Mouse (Mus musculus) gastrocnemius, postnatal 10 days (tissue): Measurements from ENCODE around the gene Hist1h2ab. TPM values are rescaled to one million over a fixed set of nuclear protein-coding genes. Genes with fewer than 3 reads are reported as not detected.

Experiments
- DNase-seq: peaks from one replicate; pipeline ENCODE4 v3.0.0; 2021; ENCODE audit warnings: mixed read lengths
- total RNA-seq, 2 experiments: library from RNA; stranded (reverse); gene quantifications; 2 replicates each; pipeline ENCODE4 v1.2.3; 2021

Hist1h2ab gene
- total RNA-seq, 2 experiments from 2014 or later = 187 to 217 TPM

DNA sequence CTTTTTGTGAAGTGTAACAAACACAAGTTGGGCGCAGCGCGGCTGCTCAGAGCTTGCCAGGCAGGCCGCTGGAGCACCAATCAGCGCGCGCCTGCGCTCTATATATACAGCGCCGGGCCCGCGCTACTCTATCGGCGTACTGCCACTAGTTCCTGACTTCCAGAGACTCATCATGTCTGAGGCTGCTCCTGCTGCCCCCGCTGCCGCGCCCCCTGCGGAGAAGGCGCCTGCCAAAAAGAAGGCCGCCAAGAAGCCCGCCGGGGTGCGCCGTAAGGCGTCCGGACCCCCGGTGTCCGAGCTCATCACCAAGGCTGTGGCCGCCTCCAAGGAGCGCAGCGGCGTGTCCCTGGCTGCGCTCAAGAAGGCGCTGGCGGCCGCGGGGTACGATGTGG is 12.3 kb upstream of the Hist1h2ab start, which contains the start of gene Hist1h1c:
Gene Hist1h1c, plus strand, starts transcription at position 132 of the 392 bp plus-strand sequence.
- DNase-seq = peak; percentile 87

DNA sequence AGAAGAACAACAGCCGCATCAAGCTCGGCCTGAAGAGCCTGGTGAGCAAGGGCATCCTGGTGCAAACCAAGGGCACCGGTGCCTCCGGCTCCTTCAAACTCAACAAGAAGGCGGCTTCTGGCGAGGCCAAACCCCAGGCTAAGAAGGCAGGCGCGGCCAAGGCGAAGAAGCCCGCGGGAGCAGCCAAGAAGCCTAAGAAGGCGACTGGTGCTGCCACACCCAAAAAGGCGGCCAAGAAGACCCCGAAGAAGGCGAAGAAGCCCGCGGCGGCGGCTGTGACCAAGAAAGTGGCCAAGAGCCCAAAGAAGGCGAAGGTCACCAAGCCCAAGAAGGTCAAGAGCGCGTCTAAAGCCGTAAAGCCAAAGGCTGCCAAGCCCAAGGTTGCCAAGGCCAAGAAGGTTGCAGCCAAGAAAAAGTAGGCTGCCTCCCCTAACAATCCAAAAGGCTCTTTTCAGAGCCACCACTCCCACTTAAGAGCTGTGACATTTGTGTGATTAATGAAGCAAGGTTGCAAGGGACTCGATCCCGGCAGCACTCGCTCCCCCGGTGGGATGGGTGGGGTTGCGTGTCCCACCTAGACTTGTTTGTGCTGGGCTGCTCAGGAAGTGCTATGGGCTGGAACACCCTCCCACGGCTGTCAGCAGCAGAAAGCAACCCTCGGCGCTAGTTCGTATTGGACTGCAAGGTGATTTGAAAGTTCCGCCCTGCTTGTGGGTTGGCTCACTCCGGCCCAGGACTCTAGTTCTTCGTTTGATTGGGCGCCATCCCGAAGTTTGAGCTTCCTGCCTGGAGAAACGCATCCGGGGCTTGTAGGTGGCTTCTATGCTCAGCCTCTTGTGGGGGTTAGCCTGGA is 11.6 kb upstream of the Hist1h2ab start:
- DNase-seq = peak; percentile 78

DNA sequence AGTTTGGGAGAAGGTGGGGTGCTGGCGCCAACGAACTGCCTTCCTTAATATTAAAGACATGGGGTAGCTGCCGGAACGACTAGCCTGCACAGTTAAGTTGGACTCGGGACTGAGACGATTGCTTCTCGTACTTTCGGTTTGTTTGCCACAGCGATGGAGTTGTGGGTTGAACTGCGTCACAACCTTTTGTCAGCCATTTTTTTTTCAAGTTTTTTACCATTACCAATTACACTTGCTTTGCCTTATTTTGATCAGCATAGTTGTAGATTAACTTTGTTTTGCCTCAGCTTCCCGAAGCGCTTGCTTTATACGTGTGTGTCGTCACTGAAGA is 11.0 kb upstream of the Hist1h2ab start:
- no peak for DNase-seq

DNA sequence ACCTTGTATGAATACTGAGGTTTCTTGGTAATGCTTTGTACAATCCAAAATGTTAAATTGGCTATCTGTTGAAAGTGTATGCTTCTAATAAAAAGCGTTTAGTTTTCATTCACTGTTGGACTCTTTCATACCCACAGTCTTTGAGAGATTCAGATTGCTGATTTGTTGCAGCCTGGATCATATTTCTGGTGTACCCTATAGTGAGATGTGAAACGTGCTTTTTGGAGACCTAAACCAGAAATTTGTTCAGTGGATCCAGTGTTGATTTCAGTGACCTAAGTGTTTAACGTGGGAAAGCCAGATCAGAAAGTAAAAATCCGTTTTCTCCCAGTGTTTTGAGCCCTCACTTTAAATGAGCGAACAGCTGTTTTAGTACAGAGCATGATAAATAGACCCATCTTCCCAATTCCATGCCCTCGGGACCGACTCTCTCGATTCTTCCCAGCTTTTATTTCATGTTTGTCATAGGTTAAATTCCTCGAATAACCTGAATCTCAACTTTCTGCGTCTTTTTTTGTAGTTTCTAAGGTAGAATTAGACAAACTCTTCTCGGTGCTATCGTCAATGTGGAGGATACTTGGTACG is 10.6 kb upstream of the Hist1h2ab start:
- DNase-seq = no peak

DNA sequence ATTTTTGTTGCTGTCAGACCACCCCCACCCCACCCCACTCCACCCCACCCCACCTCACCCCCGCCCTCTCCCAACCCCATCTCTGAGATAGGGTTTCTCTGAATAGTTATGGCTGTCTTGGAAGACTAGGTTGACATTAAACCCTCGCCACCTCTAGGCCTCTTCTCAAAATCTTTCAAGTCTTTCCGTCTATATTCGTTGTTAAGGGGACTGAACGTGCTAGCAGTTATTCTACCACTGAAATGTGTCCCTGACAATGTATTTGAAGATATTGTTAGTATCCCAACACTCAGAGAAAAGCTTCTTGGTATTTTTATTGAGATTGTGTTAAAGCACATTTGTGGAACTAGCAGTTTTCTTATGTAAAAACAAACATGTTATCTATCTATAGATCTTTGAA is 10.0 kb upstream of the Hist1h2ab start:
- no peak for DNase-seq

DNA sequence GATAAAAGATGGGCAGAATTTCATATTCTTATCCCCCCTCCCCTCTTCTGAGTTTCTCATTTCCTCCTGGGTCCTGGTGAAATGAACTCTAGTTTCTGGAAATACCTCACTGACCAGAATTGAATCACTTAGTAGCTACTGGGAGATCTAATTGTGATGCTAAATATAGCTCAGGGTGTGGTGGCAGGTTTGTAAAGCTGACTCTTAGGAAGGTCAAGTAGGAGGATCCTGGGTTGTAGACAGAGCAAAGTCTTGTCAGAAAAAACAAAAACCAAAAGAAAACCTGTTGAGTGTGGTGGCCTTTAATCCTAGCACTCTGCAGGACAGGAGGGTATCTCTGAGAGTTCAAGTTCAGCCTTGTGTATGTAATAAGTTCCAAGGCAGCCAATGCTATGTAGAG is 8.9 kb upstream of the Hist1h2ab start:
- no peak for DNase-seq

DNA sequence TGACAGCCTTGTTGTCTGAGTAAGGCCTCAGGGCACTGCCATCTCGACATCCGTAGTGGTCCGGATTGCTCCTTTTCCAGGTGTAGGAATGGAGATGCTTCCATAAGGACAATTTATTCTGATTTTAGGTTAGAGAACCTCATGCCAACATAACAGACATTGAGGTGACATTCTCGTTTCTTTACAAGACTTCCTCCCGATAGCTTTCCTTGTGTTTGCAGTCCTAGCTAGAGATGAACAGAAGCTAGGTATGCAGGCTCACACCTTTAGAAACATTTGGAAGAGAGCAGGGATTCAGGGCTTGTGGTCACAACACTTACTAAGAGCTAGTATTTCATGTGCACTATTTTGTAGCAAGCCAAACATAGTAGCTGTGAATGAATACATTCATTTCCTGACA is 7.7 kb upstream of the Hist1h2ab start:
- DNase-seq = no peak

DNA sequence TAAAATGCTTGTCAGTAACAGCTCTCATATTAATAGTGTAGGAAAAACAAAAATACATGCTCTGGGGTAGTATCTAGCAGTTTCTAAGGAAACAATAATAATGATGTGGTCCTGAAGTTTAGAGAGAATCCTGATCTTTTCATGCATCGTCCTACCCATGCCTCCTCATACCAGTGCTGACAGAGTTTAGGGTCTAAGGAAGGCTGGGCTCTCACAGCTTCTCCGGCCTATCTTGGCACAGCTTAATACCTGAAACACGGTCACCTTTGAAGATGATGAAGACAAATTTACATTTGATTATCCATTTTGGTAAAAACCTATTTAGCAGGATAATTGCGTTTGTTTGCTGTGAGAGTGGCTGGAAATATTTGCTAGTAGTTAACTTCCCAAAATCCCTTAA is 7.0 kb upstream of the Hist1h2ab start:
- no peak for DNase-seq

DNA sequence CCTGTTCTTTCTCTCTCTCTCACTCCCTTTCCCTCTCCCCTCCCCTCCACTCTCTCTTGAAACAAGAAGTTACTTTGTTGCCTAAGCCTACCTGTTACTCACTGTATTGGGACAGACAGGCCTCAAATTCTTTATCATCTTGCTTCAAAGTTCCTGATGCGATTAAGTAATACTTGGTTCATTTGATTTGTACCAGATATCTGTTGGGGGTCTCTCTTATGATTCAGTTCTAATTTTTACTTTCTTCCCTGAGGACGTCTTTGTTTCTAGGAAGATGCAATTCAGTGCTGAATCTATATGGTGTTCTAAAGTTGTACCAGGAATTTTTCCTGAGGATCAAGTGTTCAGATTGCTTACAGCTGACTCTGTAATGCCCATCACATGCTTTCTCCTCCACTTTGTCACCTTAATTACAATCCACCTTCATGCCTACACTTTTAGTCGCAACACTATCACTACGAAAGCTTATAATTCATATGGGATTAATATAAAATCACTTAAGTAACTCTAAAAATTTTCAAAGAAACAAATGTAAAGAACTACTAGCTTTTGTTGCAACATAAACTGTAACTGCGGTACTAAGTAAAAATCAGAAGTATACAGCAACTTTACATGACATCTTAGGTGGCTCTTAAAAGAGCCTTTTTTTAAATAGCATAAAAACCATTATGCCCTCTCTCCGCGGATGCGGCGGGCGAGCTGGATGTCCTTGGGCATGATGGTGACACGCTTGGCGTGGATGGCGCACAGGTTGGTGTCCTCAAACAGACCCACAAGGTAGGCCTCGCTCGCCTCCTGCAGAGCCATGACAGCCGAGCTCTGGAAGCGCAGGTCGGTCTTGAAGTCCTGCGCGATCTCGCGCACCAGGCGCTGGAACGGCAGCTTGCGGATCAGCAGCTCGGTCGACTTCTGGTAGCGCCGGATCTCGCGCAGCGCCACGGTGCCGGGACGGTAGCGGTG is 6.2 kb upstream of the Hist1h2ab start:
- no peak for DNase-seq

DNA sequence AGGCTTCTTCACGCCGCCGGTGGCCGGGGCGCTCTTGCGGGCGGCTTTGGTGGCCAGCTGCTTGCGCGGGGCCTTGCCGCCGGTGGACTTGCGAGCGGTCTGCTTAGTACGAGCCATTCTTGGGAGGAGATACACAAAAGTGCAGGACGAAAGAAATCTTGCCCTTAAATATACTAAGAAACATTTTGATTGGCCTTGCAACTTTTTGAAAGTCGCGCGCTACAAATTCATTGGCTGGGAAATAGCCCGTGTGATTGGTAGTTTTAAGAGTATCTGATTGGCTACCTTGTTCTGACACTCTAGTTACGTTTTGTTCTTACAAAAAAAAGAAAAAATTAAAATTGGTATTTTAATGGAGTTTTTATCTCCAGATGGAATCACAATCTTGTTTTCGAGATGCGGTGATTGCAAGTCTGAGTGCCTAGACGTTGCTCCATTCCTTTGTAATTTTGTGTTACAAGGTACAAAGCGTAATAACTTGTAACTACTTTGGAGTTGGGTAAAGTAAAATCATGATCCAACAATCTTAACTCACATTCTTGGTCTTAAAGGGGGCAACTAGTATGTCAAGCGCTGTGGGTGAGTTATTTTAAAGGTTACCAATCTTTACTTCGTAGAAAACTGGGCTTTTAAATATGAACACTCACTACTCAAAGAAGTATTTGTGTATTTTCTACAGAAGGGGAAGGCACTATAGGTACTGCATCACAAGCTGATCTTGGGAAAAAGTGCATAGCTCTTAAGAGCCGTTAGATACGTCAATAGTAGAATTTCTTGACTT is 5.4 kb upstream of the Hist1h2ab start, which contains the start of gene Hist1h3c:
Gene Hist1h3c, minus strand, starts transcription at position 222 of the 781 bp plus-strand sequence.
- DNase-seq = peak; percentile 82

DNA sequence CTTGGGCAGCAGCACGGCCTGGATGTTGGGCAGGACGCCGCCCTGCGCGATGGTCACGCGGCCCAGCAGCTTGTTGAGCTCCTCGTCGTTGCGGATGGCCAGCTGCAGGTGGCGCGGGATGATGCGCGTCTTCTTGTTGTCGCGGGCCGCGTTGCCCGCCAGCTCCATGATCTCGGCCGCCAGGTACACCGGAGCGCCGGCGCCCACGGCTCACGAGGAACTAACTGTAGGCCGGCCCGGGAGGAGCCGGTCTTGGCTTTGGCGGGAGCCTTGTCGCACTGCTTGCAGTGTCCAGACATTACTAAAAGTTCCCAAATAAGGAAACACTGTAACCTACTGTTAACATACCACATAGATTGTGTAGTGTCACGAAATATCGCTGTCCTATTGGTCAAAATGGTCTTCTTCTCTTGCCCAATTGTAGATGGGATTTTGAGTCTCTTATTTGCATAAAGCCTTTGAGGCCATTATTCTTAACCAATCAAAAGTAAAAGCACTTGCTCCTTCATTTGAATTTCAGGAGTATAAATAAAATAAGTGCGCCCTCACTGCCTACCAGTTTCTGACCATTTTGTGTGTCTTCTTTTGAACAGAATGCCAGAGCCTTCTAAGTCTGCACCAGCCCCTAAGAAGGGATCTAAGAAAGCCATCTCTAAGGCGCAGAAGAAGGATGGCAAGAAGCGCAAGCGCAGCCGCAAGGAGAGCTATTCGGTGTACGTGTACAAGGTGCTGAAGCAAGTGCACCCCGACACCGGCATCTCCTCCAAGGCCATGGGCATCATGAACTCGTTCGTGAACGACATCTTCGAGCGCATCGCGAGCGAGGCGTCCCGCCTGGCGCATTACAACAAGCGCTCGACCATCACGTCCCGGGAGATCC is 4.5 kb upstream of the Hist1h2ab start, which contains the start of gene Hist1h2bb:
Gene Hist1h2bb, plus strand, starts transcription at position 534 of the 880 bp plus-strand sequence.
- peak; percentile 61 for DNase-seq

DNA sequence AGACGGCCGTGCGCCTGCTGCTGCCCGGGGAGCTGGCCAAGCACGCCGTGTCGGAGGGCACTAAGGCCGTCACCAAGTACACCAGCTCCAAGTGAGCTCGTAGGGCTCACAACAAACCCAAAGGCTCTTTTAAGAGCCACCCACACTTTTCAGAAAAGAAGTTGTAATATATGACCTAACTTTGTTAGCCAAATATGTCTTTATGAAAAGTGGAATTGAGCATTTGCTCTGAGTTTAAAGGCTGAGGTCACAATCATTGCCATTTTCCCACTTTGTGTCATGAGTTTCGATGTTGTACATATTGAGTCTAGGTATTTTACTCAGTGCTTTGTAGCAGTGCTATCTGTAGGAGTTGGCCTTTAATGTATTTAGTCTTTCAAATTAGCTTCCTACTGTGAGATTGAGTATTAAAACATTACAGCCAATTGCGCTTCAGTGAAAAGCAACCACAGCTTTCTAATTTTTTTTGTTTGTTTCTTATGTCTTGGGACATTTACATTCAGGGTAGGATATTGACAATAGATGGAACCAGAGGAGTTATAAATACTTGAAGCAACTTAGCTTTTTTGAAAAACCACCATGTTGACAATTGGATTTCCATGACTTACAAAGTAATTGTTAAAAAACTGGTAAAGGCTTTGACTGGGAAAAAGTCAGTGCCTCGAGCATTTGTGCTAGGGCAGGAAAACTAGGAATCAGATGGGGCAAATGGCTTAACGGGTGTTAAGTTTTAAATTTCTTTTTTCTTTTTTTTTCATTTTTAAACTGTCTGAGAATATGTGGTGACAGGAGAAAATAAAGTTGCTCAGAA is 3.6 kb upstream of the Hist1h2ab start:
- no peak for DNase-seq

DNA sequence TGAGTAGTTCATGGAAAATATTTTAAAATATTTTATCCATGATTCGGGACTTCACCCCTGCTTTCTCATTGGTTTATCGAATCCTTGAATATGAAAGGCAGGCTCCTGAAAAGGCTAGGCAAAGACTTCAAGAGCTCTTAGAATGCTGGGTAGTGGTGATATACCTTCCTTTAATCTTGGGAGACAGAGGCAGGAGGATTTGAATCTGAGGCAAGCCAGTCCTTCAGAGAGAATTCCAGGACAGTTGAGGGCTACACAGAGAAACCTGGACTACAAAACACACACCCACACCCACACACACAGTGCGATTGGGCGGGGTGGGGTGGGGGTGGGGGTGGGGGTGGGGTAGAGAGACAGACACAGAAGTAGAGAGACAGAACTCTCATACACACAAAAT is 3.0 kb upstream of the Hist1h2ab start:
- no peak for DNase-seq

DNA sequence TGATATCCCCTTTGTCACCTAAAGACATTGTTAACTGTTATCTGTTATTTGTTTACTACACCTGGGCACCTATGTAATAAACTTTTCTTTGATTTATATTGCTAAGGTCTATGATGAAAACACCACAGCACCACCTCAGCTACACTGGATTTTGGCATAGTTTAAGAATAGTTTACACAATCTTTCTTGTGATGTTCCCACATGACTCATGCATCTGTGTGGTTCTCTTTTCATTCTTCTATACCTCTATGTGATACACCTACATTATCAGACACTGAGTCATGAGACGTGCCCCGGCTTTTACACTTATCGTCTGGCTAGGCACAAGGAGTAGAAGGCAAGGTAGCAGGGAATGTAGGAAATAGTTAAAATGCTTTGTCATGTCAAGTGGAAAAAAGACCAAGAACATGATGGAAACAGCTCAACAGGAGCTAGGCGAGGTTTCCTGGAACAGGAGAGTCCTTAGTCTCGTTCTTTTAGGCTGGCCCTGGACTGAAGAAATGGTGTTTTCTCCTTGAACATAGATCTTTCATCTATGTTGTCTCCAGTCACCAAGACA is 1.3 kb upstream of the Hist1h2ab start:
- DNase-seq = no peak

DNA sequence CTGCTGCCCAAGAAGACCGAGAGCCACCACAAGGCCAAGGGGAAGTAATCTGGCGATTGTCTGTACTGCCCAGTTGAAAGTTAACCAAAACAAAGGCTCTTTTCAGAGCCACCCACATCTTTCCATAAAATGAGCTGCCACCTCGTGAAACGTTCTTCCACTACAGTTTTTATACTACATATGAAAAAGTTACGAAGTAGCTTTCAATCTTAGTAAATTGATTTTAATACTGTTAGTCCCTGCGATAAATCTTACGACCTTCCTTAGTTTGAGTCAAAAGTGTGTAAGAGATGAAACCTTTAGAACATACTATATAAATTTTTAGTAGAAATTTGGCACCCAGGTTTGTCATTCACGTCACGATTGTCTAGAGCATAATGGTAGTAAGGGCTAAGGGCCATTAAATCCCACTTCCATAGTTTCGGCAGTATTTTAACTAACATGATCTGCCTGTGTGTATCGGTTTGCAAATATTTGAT is 591 bp downstream of the Hist1h2ab start:
- DNase-seq = no peak

DNA sequence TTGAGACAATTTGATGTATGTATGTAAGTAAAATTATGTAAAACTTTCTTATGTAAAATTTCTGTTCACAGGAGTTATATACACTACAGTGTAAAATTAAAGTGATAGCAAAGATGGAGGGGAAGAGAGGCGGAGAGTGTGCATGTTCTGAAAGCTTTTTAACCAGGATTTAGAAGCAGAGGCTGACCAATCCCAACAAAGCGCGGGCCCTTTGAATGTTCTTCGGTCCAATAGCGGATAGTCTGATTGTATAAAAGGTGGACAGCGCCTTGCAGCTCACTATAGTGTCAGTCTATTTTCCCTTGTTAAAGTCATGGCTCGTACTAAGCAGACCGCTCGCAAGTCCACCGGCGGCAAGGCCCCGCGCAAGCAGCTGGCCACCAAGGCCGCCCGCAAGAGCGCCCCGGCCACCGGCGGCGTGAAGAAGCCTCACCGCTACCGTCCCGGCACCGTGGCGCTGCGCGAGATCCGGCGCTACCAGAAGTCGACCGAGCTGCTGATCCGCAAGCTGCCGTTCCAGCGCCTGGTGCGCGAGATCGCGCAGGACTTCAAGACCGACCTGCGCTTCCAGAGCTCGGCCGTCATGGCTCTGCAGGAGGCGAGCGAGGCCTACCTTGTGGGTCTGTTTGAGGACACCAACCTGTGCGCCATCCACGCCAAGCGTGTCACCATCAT is 1.3 kb downstream of the Hist1h2ab start, which contains the start of gene Hist1h3b:
Gene Hist1h3b, plus strand, starts transcription at position 201 of the 675 bp plus-strand sequence.
- DNase-seq = peak; percentile 82

DNA sequence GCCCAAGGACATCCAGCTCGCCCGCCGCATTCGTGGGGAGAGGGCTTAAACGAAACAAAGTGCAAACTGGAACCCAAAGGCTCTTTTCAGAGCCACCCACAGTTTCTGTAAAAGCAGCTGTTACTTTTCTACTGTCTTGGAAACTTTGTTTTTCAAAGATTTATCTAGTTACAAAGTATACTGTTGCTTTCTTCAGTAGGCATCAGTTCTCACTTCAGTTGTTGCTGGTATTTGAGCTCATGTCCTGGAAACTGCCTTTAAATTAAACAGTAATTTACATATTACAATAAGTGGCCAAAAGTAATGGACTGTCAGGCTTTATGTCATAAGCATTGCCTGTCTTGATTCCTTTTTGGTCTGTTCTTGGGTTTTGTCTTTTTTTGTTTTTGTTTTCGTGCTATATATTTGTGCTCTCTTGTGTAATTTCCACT is 1.8 kb downstream of the Hist1h2ab start:
- DNase-seq = no peak

DNA sequence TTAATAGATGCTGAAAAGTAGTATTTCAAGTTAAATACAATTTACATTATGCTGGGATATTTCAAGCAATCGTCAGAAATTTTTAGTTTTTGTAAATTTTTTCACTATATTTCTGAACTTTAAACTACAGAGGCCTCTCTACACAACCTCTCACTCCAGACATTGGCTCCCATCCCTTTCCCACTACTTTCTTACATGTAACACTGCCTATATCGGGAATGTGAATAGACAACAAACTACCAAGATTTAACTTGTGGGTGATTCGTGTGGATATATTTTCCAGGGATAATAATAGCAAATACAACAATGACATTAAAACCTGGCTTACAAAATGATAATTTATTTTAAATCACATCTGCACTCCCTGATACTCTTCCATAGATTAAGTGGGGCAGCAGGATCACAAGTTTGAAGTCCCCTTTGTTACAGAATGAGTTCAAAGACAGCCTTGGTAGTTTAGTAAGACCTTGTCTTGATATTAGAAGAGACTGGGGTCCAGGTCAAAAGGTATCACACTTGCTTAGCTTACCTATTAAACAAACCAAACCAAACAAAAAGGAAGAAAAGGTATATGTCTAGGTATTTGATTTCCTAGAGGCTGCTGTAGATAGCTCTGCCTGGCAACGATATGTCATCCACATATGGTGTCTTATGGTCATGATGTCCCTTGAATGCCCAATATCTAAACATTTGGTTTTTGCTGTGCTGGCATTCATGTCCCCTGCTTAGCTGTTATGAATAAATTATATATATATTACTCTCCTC is 2.6 kb downstream of the Hist1h2ab start:
- no peak for DNase-seq
